Mouse (Mus musculus): ENCODE data around the gene Cog1.
A peak's percentile ranks its signal among the peaks of the same experiment; 100 is the strongest.

Gene Cog1

DNA sequence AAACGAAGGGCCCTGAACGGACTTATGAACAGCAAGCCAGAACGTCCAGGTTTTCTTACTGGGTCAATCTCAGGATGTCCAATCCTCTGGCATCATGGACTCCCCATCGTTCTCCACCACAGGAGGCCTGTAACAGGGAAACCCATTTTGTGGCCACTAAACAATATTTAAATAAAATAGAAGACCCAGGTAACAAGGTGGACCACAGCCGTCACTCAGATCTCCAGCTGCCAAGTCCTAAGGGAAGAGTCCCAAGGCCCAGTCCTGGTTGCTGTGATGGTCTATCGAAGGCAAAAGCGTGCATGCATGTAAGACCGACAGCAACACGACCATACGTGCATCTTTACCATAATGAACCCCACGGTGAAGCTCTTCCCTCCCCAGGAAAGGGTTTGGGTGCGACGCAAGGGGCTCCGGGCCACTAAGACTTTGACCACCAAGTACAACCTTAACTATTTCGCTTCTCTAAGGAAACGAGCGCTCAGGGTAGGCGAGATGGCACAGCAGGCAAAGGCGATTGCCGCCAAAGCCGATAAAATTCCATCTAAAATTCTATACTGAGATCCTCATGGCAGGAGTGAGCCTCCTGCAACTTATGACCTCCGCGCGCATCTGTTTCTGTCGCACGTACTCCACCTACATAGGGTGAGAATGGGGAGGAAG, at the start of gene Cog1:
Cog1 (plus strand) TSS at position 480 of the 663 bp plus-strand sequence.
- peak in 1 of 2 experiments; percentile 43 for DNase-seq (ENCODE audit: low spot score in 2 of 2)

DNA sequence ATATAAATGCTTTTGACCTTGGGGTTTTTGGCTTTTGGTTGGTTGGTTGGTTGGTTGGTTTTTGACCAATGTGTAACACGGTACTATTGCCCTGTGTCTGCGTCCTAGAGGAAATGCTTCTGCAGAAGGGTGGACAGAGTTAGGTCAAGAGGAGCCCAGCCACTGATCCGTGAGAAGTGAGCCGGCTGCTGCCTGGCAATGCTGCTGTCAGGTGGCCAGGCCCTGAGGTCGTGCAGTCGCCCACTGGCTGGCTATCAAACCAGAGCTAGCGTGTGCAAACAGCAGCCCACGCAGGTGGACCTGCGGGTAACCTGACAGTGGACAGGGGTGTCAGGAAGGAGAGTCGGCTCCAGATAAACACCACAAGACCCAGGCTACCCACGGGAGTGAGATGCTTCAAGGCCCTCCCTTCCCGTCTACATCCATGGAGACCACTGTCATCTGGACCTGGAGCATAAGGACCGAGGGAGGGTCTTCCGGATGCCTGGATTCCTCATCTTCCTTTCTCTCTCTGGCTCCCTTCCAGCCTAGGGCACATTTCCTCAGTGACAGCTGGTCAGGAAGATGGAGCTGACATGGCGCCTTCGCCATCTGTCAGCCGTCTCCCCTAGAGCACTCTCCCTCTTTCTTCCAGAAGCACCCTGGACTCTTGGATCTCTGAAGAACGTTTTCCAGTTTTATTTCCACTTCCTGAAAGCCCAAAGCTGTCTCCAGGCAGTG, 48.3 kb upstream of the Cog1 start:
- no peak for DNase-seq (ENCODE audit: low spot score in 2 of 2)

DNA sequence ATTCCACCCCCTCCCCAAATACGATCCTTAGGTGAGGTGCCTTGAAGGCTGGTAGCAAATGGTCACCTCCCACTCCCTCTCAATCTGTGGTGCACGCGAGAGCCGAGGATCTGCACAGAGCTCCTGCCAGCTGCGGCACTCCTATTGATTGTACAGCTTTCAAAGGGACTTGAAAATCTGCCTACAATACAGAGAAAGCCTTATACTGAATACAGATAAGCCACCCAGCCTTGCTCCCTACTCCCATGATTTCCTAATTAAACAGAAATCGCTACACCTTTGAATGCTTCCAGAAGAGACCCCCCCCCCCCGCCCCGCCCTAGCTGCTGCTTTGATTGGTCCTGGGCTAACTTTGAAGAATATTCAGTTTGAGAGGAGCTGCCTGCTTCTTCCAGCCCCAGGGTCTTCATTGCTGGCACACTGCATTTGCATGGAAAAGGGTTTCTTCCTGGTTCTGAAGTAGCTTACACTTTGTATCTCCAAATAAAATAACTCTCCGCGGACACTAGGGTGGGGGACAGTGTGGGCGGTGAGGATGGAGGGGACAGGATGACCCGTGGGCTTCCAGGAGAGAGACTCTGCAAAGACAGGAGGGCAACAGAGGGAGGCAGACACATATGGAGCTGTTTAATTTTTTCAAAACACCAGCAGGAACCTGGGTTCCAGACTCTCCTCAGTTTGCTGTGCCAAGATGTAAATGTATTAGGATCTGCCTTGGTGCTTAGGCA, 47.2 kb upstream of the Cog1 start:
- DNase-seq (ENCODE audit: low spot score in 2 of 2) = no peak

DNA sequence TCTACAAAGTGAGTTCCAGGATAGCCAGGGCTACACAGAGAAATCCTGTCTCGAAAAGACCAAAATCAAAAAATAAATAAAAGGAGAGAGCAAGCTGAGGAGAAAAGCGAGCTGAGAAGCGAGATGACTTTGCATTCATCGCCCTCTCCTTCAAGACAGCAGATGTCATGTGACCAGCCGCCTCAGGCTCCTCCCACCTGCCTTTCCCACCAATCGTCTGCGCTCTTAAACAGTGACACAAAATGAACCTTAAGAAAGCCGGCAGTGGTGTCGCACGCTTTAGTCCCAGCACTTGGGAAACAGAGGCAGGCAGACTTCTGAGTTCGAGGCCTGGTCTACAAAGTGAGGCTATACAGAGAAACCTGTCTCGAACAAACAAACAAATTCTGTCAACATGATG, 41.4 kb upstream of the Cog1 start:
- no peak for DNase-seq (ENCODE audit: low spot score in 2 of 2)

DNA sequence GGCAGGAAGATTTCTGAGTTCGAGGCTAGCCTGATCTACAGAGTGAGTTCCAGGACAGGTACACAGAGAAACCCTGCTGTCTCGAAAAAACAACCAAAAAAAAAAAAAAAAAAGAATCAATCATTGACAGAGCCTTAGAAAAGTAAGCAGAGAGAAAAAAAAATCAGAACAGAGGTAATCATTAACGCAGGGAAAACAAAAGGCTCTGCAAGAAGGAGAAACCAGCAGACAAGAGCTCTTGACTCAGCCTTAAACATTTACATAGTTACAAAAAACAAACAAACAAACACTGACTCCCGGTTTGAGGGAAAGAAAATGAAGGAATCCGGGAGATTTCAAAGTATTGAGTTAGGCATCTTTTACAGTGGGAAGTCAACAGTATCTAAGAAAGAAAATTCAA, 39.4 kb upstream of the Cog1 start:
- no peak for DNase-seq (ENCODE audit: low spot score in 2 of 2)

DNA sequence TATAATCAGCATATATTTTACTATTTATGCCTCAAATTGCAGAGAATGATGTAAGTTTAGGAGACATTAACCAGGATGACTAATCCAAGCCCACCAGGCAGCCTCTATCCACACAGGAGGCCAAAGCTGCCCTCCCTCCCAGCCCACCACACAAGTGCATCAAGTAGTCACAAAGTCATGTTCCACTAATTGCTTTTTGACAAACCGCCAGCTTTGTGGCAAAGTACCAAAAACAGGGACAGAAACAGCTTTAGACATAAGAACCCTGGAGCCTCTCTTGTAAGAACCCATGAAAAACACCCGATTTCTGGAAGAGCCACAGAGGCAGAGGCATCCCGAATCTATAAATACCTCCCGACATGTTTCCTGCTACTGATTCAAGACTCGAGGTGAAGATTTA, 38.7 kb upstream of the Cog1 start:
- no peak for DNase-seq (ENCODE audit: low spot score in 2 of 2)

DNA sequence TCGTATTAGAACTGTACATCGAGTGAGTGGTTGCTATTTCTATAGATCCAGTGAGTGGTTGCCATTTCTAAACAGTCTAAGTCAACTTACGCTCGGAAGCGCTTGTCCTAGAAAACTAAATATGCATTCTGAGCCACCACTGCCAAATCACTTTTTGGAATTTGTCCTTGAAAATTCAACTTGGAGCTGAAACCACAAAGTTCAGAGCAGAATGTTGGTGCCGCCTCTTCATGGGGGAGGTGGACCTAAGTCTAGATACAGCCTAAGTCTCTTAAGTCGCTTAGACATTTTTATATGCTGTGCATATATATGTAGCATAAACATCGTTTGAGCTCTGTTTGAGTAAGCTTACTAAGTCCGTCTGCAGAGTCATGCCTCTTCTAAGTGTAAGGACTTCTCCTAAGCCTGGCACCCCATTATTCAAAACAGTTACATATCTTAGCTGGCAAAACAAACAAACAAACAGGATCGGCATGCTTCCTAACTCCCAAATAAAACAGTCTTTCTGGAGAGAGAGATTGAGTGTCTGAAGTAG, 37.8 kb upstream of the Cog1 start:
- DNase-seq (ENCODE audit: low spot score in 2 of 2) = peak in 1 of 2 experiments; percentile 60

DNA sequence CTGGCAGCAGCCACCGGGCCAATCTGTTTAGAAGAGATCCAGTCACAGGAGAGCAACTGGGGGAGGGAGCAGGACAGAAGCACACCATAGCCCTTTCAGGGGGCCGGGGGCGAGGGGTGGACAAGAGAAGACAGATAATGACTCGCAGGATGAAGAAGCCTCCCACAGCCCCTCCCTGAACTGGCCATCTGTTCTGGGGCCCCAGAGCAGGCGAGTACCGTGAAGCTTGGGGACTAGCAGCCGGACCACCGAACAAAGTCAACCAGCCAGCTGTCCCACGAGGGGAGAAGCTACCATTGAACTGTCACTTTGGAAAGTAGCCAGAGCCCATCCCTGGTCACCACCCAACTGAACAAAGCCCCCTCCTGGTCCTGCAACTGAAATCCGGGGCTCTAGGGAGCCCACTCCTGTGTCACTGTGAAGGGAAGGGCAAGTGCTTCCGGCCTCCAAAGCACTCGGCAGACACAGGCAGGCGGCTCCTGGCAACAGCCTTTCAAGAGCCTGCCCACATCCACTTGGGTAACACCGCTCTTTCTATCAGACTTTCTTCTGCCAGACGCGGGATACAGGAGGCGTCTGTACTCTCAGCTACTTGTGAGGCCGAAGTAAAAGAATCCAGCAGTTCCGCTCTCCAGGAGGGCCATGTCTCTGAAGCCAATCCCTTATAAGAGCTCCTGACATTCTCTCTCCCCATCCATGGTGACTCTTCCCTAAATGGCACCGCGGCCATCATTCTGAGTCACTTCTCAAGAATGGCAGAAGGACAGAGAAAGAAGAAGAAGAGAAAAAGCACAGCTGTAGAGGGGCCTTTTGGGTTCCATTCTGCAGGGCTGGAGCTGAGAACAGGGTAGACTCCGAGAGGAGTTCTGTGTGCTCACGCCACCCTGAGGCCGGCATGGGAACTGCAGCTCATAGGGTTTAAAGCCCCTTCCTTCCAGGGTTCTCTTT, 37.0 kb upstream of the Cog1 start:
- peak; percentile 49 to 68 for DNase-seq (ENCODE audit: low spot score in 2 of 2)

DNA sequence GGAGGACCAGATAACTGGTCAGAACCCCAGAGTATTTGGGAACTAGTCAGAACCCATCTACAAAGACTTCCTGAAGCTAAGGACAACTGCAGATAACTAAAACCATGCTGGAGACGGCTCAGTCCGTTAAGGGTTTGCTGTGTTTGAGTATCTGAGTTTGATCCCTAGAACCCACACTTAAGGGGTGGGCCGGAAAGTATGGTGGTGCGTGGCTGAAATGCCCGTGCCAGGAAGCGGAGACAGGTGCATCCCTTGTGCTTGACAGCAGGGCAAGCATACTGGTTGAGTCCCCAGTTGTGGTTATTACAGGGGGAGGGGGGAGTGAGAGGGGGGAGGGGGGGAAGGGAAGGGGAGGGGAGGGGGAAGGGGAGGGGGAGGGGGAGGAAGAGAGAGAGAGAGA, 34.5 kb upstream of the Cog1 start:
- DNase-seq (ENCODE audit: low spot score in 2 of 2) = no peak

DNA sequence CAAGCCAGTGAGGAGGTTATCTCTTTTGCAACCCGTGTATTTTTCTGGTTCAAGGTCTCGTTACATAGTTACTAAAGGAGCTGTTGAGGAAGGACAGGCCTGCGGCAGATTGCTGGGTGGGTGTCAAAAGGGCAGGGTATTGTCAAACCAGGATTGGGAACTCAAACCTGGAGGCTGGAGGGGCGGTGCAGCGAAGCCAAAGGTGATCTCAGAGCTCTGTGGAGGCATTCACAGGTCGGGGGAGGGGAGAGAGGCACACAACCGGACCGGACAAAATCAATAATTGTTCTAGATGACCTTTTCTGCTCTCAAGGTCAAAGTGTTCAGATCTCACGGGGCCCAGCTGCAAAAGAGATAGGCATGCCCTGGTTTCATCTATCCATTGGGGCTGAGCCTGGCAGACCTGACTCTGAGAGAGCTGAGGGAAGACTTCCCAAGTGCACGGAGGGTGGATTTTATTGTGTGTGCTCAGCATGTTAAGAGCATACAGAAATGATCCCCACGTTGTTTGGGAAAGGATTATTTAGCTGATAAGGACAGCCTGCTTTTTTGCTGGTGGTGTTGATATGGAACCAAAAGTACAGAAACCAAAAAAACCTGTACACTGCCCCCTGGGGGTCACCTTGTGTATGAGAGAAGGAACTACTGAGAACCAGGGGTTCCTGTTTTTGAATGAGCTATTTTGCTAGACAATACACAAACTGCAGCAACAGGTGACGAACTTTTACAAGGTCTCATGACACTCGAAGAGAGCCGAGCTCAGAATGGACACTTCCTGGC, 31.6 kb upstream of the Cog1 start:
- DNase-seq (ENCODE audit: low spot score in 2 of 2) = peak; percentile 58 to 71

DNA sequence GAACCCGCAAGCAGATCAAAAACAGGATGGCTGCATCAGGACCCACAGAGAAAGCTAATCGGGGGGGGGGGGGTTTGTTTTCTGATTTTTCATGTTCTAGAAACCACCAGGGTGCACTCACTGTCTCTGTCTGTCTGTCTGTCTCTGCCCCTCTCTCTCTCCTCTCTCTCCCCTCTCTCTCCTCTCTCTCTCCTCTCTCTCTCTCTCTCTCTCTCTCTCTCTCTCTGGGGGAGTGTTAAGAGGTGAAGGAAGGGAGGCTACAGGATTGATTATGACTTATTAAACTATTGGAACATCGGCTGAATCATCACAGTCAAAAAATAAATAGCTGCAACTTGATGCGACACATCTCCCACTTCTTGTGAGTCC, 30.7 kb upstream of the Cog1 start:
- DNase-seq (ENCODE audit: low spot score in 2 of 2) = no peak

DNA sequence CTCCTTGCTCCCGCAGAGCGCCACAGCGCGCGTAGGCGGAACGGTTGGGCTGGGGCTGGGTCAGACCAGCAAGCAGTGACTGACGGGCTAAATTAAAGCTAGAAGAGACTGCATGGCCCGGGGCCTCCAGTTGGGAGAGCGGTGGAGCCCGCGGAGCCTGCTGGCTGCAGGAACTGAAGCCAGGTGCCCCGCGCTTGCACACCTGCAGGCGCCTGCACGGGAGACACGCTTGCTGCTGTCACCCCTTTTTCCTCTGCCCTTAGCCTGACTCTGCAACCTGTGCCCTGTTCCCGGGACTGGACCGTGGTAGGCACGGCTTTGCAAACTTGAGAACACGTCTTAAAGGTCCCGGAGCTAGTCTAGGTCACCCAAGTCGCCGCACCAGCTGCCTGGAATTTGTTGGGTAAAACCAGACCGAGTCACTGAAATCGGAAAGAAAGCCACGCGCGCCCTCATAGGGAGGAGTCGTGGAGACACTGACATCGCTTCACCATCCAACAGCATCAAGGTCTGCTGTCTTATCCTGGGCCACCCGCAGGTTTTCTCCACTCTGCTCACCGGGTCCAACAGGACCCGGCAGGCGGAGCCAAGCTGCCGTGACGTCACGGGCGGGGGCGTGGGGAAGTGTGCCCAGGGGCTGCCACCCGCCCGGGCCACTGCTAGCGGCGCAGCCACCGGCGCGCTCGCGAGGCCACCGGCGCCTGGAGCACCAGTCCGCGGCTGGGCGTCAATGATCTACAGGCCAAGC, 30.1 kb upstream of the Cog1 start, which contains the start of gene Sstr2:
Sstr2 (plus strand) TSS at position 671 of the 748 bp plus-strand sequence.
- DNase-seq (ENCODE audit: low spot score in 2 of 2) = peak; percentile 76 to 78

DNA sequence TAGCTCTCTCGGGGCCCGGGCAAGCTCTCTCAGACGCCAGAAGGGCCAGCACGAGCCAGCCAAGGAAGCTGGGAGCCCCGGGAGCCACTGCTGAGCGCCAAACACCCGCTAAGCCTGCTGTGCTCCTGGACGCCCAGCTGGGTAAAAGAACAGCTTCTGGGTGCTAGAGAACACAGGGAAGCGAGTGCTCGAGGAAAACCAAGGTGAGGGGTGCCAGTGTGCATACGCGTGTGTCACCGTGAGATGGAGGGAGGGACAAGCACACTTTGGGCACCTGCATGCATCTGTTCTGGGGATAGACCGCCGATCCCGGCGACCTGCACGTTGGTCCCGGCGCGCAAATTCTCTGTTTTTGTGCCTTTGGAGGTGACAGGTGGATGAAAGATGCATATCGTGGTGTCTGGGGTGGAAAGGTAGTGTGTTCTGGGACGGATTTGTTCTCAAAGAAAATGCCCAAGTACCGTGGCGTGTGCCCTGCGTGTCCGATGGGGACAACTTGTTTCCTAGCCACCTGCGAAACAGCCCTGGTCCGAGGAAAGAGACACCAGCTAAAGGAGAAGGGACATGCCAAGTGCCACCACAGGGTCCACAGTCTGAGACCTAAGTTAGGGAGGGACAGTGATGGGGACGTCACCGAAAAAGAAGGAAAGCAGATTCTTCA, 29.4 kb upstream of the Cog1 start:
- no peak for DNase-seq (ENCODE audit: low spot score in 2 of 2)

DNA sequence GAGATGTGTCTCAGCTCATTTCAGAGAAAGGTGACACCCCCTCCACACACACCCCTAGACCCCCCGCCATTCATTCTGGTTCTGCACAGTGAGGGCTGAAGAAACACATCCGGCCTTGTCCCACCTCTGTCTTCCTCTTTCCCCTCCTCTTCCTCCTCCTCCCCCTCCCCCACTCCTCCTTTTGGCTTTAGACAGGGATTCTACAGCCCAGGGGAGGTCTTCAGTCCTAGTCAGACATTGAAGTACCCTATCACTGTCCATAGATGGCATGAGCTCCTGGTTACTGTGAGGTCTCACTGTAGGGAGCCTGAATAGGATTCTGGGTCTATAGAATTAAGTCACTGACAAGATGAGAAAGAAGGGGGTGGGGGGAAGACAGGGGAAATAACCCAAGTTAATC, 28.0 kb upstream of the Cog1 start:
- DNase-seq (ENCODE audit: low spot score in 2 of 2) = no peak

DNA sequence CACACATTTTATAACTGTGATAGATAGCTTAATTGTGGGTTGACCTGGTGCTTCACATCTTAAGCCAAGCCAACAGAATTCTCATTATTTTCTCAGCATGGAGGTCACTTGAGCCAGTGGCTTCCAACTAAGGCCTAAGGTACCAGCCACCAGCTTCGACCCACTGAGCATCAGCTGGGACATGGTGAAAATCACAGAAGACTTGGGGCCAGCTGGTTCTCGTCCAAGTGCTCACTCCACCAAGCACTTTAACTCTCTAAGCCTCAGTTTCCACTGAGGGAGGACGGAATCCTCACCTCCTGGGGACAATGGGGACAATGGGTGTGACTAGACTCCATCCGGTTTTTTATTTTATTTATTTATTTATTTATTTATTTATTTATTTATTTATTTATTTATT, 26.9 kb upstream of the Cog1 start:
- DNase-seq (ENCODE audit: low spot score in 2 of 2) = no peak

DNA sequence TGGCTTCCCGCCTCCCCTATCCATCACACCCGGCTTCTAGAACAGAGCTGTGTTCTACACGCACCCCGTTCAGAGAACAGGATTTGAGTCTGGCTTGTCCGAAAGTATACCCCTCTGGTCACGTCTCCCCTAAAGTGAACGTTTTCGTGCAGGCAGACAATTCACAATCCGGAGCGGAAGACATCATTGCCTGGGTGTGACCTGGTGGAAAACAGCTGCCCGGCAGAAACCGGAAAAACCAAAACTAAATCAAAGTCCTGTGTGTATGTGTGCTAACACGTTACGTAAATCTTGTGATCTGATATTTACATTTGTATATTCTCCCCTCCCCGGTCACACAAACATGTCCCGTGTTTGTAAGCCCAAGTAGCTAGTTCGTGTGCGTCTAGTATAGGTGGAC, 23.5 kb upstream of the Cog1 start:
- DNase-seq (ENCODE audit: low spot score in 2 of 2) = no peak

DNA sequence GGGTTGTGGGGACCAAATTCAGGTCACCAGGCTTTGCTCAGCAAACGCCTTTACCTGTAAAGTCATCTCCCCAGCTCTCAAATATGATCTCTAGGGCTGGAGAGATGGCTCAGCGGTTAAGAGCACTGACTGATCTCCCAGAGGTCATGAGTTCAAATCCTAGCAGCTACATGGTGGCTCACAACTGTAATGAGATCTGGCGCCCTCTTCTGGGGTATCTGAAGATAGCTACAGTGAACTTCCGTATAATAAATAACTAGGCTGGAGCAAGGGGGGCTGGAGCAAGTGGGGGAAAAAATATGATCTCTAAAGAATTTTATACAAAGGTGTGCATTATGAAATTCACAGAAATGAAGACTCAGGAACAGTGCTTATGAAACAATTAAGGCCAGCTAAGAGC, 21.2 kb upstream of the Cog1 start:
- no peak for DNase-seq (ENCODE audit: low spot score in 2 of 2)

DNA sequence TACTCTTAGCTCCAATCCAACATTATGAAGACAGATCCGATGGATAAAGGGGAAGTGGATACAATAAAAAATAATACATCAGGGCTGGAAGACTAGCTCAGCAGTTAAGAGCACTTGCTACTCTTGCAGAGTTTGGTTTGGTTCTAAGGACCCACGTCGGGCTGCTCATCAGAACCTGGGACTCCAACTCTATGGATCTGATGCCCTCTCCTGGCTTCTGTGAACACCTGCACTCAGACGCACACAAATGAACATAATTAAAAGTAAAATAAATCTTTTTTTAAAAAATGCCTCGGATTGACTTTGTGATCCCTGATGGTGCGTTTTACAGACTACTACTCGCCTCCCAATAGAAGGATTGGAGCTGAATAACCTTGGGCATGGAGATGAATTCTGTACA, 18.3 kb upstream of the Cog1 start:
- no peak for DNase-seq (ENCODE audit: low spot score in 2 of 2)

DNA sequence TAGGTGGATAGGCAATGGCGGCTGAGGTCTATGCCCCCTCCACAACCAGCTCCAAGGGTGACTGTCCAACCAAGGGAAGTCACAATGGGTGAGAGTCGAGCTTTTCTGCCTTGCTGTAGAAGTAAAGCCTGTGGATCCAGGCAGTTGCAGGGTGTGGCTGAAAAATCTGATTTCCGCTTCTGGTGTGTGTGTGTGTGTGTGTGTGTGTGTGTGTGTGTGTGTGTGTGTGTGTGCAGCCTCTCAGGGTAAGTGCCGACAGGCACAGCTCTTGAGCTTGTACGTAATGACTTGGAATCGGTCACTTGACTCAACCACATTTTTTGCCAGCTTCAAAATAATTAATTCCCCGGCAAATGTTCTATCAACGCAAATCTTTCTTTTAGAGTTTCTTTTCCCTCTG, 17.7 kb upstream of the Cog1 start:
- DNase-seq (ENCODE audit: low spot score in 2 of 2) = no peak

All from frontal cortex, postnatal 36 days (tissue).